Mouse (Mus musculus) MEL (cell line): ENCODE results near the gene Pomp. TPM values are rescaled to one million over a fixed set of nuclear protein-coding genes. Genes with fewer than 3 reads are reported as not detected.

Source experiments
- DNase-seq: peaks from one replicate; pipeline ENCODE4 v3.0.0; 2011; ENCODE audit warnings: low read depth, low spot score
- H3K27ac ChIP-seq: 2 replicates; pipeline ENCODE4 v1.5.1; 2012; ENCODE audit warnings: low read depth, mild to moderate bottlenecking, control low read depth, low read length, moderate library complexity; ENCODE audit not compliant: control insufficient read depth
- H3K27me3 ChIP-seq, 2 experiments: fragments of 150-350 bp in 1 of 2; sonication (generic) in 1 of 2; 2 replicates each; pipeline ENCODE4 v1.6.1; 2012; ENCODE audit warnings: low read length in 2 of 2, mild to moderate bottlenecking in 2 of 2, improper control_type of control experiment in 1 of 2, moderate library complexity in 1 of 2; ENCODE audit not compliant: insufficient read depth in 2 of 2, control insufficient read depth in 1 of 2
- H3K36me3 ChIP-seq, 2 experiments: 2 replicates each; pipeline ENCODE4 v1.6.1; 2012 to 2014; ENCODE audit warnings: low read length in 2 of 2, improper control_type of control experiment in 1 of 2, inconsistent platforms in 1 of 2, mild to moderate bottlenecking in 1 of 2; ENCODE audit not compliant: insufficient read depth in 2 of 2, control insufficient read depth in 1 of 2
- H3K4me1 ChIP-seq, 2 experiments: fragments of 150-350 bp in 1 of 2; sonication (generic) in 1 of 2; 2 replicates each; pipeline ENCODE4 v1.6.1; 2012; ENCODE audit warnings: low read length in 2 of 2, improper control_type of control experiment in 1 of 2, mild to moderate bottlenecking in 1 of 2; ENCODE audit not compliant: insufficient read depth in 2 of 2, control insufficient read depth in 1 of 2
- H3K4me3 ChIP-seq, 2 experiments: fragments of 150-350 bp in 1 of 2; sonication (generic) in 1 of 2; 2 replicates each; pipeline ENCODE4 v1.5.1; 2012; ENCODE audit warnings: low read depth in 2 of 2, low read length in 2 of 2, mild to moderate bottlenecking in 2 of 2, moderate library complexity in 2 of 2, control low read depth in 1 of 2, improper control_type of control experiment in 1 of 2; ENCODE audit not compliant: control insufficient read depth in 1 of 2, insufficient read depth in 1 of 2
- H3K79me2 ChIP-seq: 2 replicates; pipeline ENCODE4 v1.6.1; 2012; ENCODE audit warnings: mild to moderate bottlenecking, low read length, moderate library complexity; ENCODE audit not compliant: control insufficient read depth, poor library complexity, insufficient read depth
- H3K9ac ChIP-seq: 2 replicates; pipeline ENCODE4 v1.6.1; 2012; ENCODE audit warnings: low read depth, mild to moderate bottlenecking, control low read depth, low read length, moderate library complexity; ENCODE audit not compliant: control insufficient read depth, poor library complexity, severe bottlenecking
- H3K9me3 ChIP-seq: fragments of 150-350 bp; sonication (generic); replicated peaks from 2 replicates; pipeline ENCODE4 v1.6.1; 2012; ENCODE audit warnings: mild to moderate bottlenecking, low read length, improper control_type of control experiment, moderate library complexity; ENCODE audit not compliant: insufficient read depth
- BHLHE40 ChIP-seq: IDR thresholded peaks from 2 replicates; pipeline ENCODE4 v1.6.1; 2012; ENCODE audit warnings: low read depth, mild to moderate bottlenecking, inconsistent platforms, low read length, improper control_type of control experiment, borderline replicate concordance
- CHD1 ChIP-seq: IDR thresholded peaks from 2 replicates; pipeline ENCODE4 v1.6.1; 2012; ENCODE audit warnings: low read depth, mild to moderate bottlenecking, inconsistent platforms, low read length, improper control_type of control experiment
- CHD2 ChIP-seq: IDR thresholded peaks from 2 replicates; pipeline ENCODE4 v1.6.1; 2011; ENCODE audit warnings: low read length, improper control_type of control experiment
- CTCF ChIP-seq, 3 experiments: IDR thresholded peaks in 2 of 3; conservative IDR thresholded peaks in 1 of 3; 2 replicates each; pipeline ENCODE4 v1.5.1; 2011 to 2012; ENCODE audit warnings: low read length in 3 of 3, low read depth in 2 of 3, mild to moderate bottlenecking in 2 of 3, improper control_type of control experiment in 1 of 3, inconsistent platforms in 1 of 3, mixed read lengths in 1 of 3, moderate library complexity in 1 of 3; ENCODE audit not compliant: control insufficient read depth in 1 of 3, insufficient read depth in 1 of 3, poor library complexity in 1 of 3, severe bottlenecking in 1 of 3
- E2F4 ChIP-seq: IDR thresholded peaks from 2 replicates; pipeline ENCODE4 v1.6.1; 2011; ENCODE audit warnings: low read depth, low read length, improper control_type of control experiment, borderline replicate concordance
- ELF1 ChIP-seq: IDR thresholded peaks from 2 replicates; pipeline ENCODE4 v1.6.1; 2014; ENCODE audit warnings: low read depth, mild to moderate bottlenecking, inconsistent platforms, low read length, improper control_type of control experiment, moderate library complexity
- EP300 ChIP-seq, 2 experiments: IDR thresholded peaks; 2 replicates each; pipeline ENCODE4 v1.6.1; 2011; ENCODE audit warnings: improper control_type of control experiment in 2 of 2, low read length in 2 of 2, low read depth in 1 of 2, mild to moderate bottlenecking in 1 of 2
- ETS1 ChIP-seq: IDR thresholded peaks from 2 replicates; pipeline ENCODE4 v1.6.1; 2012; ENCODE audit warnings: low read depth, mild to moderate bottlenecking, inconsistent platforms, low read length, improper control_type of control experiment, moderate library complexity
- GABPA ChIP-seq: IDR thresholded peaks from 2 replicates; pipeline ENCODE4 v1.6.1; 2012; ENCODE audit warnings: low read depth, mild to moderate bottlenecking, inconsistent platforms, low read length, improper control_type of control experiment, moderate library complexity
- GATA1 ChIP-seq: IDR thresholded peaks from 2 replicates; pipeline ENCODE4 v1.6.1; 2011; ENCODE audit warnings: low read depth, low read length, improper control_type of control experiment
- HCFC1 ChIP-seq: IDR thresholded peaks from 2 replicates; pipeline ENCODE4 v1.6.1; 2012; ENCODE audit warnings: low read depth, mild to moderate bottlenecking, inconsistent platforms, low read length, improper control_type of control experiment, moderate library complexity
- JUND ChIP-seq: IDR thresholded peaks from 2 replicates; pipeline ENCODE4 v1.6.1; 2011; ENCODE audit warnings: low read depth, mild to moderate bottlenecking, improper control_type of control experiment, low read length
- MAFK ChIP-seq: IDR thresholded peaks from 2 replicates; pipeline ENCODE4 v1.6.1; 2011; ENCODE audit warnings: low read depth, mild to moderate bottlenecking, low read length, improper control_type of control experiment, borderline replicate concordance
- MAX ChIP-seq: IDR thresholded peaks from 2 replicates; pipeline ENCODE4 v1.6.1; 2011; ENCODE audit warnings: low read length, improper control_type of control experiment
- MAZ ChIP-seq: IDR thresholded peaks from 2 replicates; pipeline ENCODE4 v1.6.1; 2012; ENCODE audit warnings: low read depth, mild to moderate bottlenecking, inconsistent platforms, low read length, improper control_type of control experiment
- MEF2A ChIP-seq: IDR thresholded peaks from 2 replicates; pipeline ENCODE4 v1.6.1; 2014; ENCODE audit warnings: low read depth, mild to moderate bottlenecking, inconsistent platforms, low read length, improper control_type of control experiment; ENCODE audit not compliant: poor library complexity, insufficient replicate concordance, severe bottlenecking; ENCODE audit errors: extremely low read depth
- MXI1 ChIP-seq: IDR thresholded peaks from 2 replicates; pipeline ENCODE4 v1.6.1; 2011; ENCODE audit warnings: mild to moderate bottlenecking, low read depth, low read length, improper control_type of control experiment
- MYB ChIP-seq: IDR thresholded peaks from 2 replicates; pipeline ENCODE4 v1.6.1; 2011; ENCODE audit warnings: mild to moderate bottlenecking, low read depth, low read length, improper control_type of control experiment
- MYC ChIP-seq: IDR thresholded peaks from 2 replicates; pipeline ENCODE4 v1.6.1; 2011; ENCODE audit warnings: low read depth, mild to moderate bottlenecking, low read length, improper control_type of control experiment, moderate library complexity
- NELFE ChIP-seq: IDR thresholded peaks from 2 replicates; pipeline ENCODE4 v1.6.1; 2011; ENCODE audit warnings: low read depth, low read length, improper control_type of control experiment
- NRF1 ChIP-seq: IDR thresholded peaks from 2 replicates; pipeline ENCODE4 v1.6.1; 2014; ENCODE audit warnings: low read depth, mild to moderate bottlenecking, inconsistent platforms, low read length, improper control_type of control experiment, moderate library complexity; ENCODE audit not compliant: poor library complexity, insufficient read depth, severe bottlenecking
- POLR2A ChIP-seq, 2 experiments: IDR thresholded peaks; 2 replicates each; pipeline ENCODE4 v1.6.1; 2011 to 2012; ENCODE audit warnings: low read length in 2 of 2, mild to moderate bottlenecking in 2 of 2, control low read depth in 1 of 2, improper control_type of control experiment in 1 of 2, low read depth in 1 of 2, moderate library complexity in 1 of 2; ENCODE audit not compliant: control insufficient read depth in 1 of 2, insufficient read depth in 1 of 2, poor library complexity in 1 of 2
- POLR2AphosphoS2 ChIP-seq: IDR thresholded peaks from 2 replicates; pipeline ENCODE4 v1.6.1; 2011; ENCODE audit warnings: low read length, improper control_type of control experiment
- POLR2AphosphoS5 ChIP-seq: IDR thresholded peaks from 2 replicates; pipeline ENCODE4 v1.6.1; 2012; ENCODE audit warnings: low read depth, borderline replicate concordance, mild to moderate bottlenecking, inconsistent platforms, low read length, moderate library complexity, mixed read lengths
- RAD21 ChIP-seq: IDR thresholded peaks from 2 replicates; pipeline ENCODE4 v1.6.1; 2011; ENCODE audit warnings: mild to moderate bottlenecking, low read depth, low read length, improper control_type of control experiment
- RCOR1 ChIP-seq: IDR thresholded peaks from 2 replicates; pipeline ENCODE4 v1.6.1; 2012; ENCODE audit warnings: low read depth, mild to moderate bottlenecking, inconsistent platforms, low read length, improper control_type of control experiment
- SIN3A ChIP-seq: IDR thresholded peaks from 2 replicates; pipeline ENCODE4 v1.6.1; 2012; ENCODE audit warnings: low read length, improper control_type of control experiment, inconsistent platforms
- SMC3 ChIP-seq: IDR thresholded peaks from 2 replicates; pipeline ENCODE4 v1.6.1; 2011; ENCODE audit warnings: low read depth, low read length, improper control_type of control experiment
- TAL1 ChIP-seq: IDR thresholded peaks from 2 replicates; pipeline ENCODE4 v1.6.1; 2012; ENCODE audit warnings: mild to moderate bottlenecking, inconsistent platforms, low read length, moderate library complexity, mixed read lengths
- TBP ChIP-seq: IDR thresholded peaks from 2 replicates; pipeline ENCODE4 v1.8.0; 2011; ENCODE audit warnings: low read depth, low read length, improper control_type of control experiment
- TCF12 ChIP-seq: IDR thresholded peaks from 2 replicates; pipeline ENCODE4 v1.6.1; 2014; ENCODE audit warnings: low read depth, mild to moderate bottlenecking, inconsistent platforms, low read length, improper control_type of control experiment, moderate library complexity
- UBTF ChIP-seq: IDR thresholded peaks from 2 replicates; pipeline ENCODE4 v1.6.1; 2012; ENCODE audit warnings: low read depth, mild to moderate bottlenecking, inconsistent platforms, low read length, improper control_type of control experiment, moderate library complexity, borderline replicate concordance; ENCODE audit not compliant: insufficient read depth
- USF1 ChIP-seq: IDR thresholded peaks from 2 replicates; pipeline ENCODE4 v1.6.1; 2014; ENCODE audit warnings: low read depth, mild to moderate bottlenecking, inconsistent platforms, low read length, improper control_type of control experiment, moderate library complexity
- USF2 ChIP-seq, 2 experiments: IDR thresholded peaks; 2 replicates each; pipeline ENCODE4 v1.6.1; 2011 to 2012; ENCODE audit warnings: improper control_type of control experiment in 2 of 2, low read length in 2 of 2, borderline replicate concordance in 1 of 2, inconsistent platforms in 1 of 2, low read depth in 1 of 2, mild to moderate bottlenecking in 1 of 2; ENCODE audit not compliant: insufficient read depth in 1 of 2
- ZC3H11A ChIP-seq: IDR thresholded peaks from 2 replicates; pipeline ENCODE4 v1.6.1; 2012; ENCODE audit warnings: low read depth, mild to moderate bottlenecking, inconsistent platforms, low read length, improper control_type of control experiment
- ZKSCAN1 ChIP-seq: IDR thresholded peaks from 2 replicates; pipeline ENCODE4 v1.6.1; 2012; ENCODE audit warnings: low read depth, mild to moderate bottlenecking, inconsistent platforms, low read length, improper control_type of control experiment, moderate library complexity
- ZMIZ1 ChIP-seq: IDR thresholded peaks from 2 replicates; pipeline ENCODE4 v1.6.1; 2012; ENCODE audit warnings: low read depth, mild to moderate bottlenecking, inconsistent platforms, low read length, improper control_type of control experiment, moderate library complexity
- ZNF384 ChIP-seq: IDR thresholded peaks from 2 replicates; pipeline ENCODE4 v1.6.1; 2012; ENCODE audit warnings: low read depth, mild to moderate bottlenecking, inconsistent platforms, low read length, improper control_type of control experiment
- polyA plus RNA-seq, 2 experiments: library from polyadenylated mRNA; stranded (reverse) in 1 of 2; unstranded in 1 of 2; fragments of >175 nt in 1 of 2; fragments of >200 nt in 1 of 2; gene quantifications; 2 replicates each; pipeline versions ENCODE4 v1.2.1 to v1.2.4; 2012; ENCODE audit warnings: low replicate concordance in 2 of 2, low read depth in 1 of 2; ENCODE audit not compliant: insufficient read length in 2 of 2, insufficient read depth in 1 of 2, missing spikeins in 1 of 2
- total RNA-seq: library from RNA; depleted of rRNA; stranded (reverse); fragments of 300-350 nt; gene quantifications from 2 replicates; pipeline ENCODE4 v1.2.3, GENCODE M21; 2012

The Pomp gene
- total and polyA plus RNA-seq, 3 experiments: 348 to 500 TPM; not detected in 1

DNA sequence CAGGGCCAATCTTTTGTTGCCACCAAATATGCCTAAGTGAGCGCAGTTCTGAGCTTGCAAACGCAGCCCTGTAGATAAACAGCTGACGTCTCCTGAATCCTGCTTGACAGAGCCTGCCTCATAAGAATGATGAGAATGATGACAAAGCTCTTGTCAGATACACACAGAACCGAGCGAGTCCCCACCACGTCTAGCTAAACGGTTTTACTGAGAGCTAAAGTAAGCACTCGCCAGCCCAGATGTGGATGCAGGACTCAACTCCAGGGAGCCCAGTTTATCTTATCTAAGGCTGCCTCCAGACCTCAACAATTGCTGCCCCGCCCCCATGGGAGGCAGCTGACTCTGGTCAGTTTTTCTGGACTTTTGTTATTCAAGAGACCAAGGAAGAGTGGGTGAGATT is 32.9 kb downstream of the Pomp start:
- H3K27me3 ChIP-seq: no peaks in the 10 kb centered on the region
- H3K27ac ChIP-seq: peak overlapping the region; percentile 10; the same call in 1 of the 2 replicates
- no peaks in the 10 kb centered on the region for H3K9me3 ChIP-seq
- H3K9ac ChIP-seq: no peak overlapping the region
- H3K79me2 ChIP-seq: no peaks in the 10 kb centered on the region
- H3K36me3 ChIP-seq: peaks cover 0 to 22% of the 10 kb centered on the region in 2 experiments; a peak in 2 of 4 replicates
- peak overlapping the region; percentile 74 to 87 for H3K4me3 ChIP-seq
- peaks cover 10 to 32% of the 10 kb centered on the region in 2 experiments for H3K4me1 ChIP-seq
- peak; percentile 84 for DNase-seq
- TF ChIP-seq MXI1: peak; percentile 44; the same call in 1 of the 2 replicates
- no peak for TF ChIP-seq POLR2AphosphoS2
- TF ChIP-seq HCFC1: peak; percentile 22; the same call in 1 of the 2 replicates
- TF ChIP-seq NELFE: no peak
- no peak for TF ChIP-seq RCOR1
- TF ChIP-seq CHD2: no peak
- TF ChIP-seq USF2 (IDR thresholded peaks at IDR 0.05; ENCODE audit: borderline replicate concordance in 1 of 2, insufficient read depth in 1 of 2, low read depth in 1 of 2, low read length in 2 of 2): no peak
- 0 out of 2 replicates have a peak, but pooled peaks have one; percentile 50 for TF ChIP-seq UBTF
- no peak for TF ChIP-seq ZKSCAN1
- TF ChIP-seq POLR2A (IDR thresholded peaks at IDR 0.05; ENCODE audit: control insufficient read depth in 1 of 2, insufficient read depth in 1 of 2, low read depth in 1 of 2, low read length in 2 of 2, poor library complexity in 1 of 2): no peak
- TF ChIP-seq TCF12: peak; percentile 68
- no peak for TF ChIP-seq JUND
- no peak for TF ChIP-seq ZC3H11A
- no peak for TF ChIP-seq POLR2AphosphoS5
- TF ChIP-seq RAD21: no peak
- no peak for TF ChIP-seq GABPA
- no peak for TF ChIP-seq MYC
- TF ChIP-seq ZNF384: no peak
- no peak for TF ChIP-seq MEF2A
- TF ChIP-seq MYB: 0 out of 2 replicates have a peak, but pooled peaks have one; percentile 17
- TF ChIP-seq GATA1: peak; percentile 79
- TF ChIP-seq MAX: peak; percentile 38; the same call in 1 of the 2 replicates
- TF ChIP-seq BHLHE40: no peak
- no peak for TF ChIP-seq USF1
- TF ChIP-seq TBP: peak; percentile 46; the same call in 1 of the 2 replicates
- peak; percentile 63 for TF ChIP-seq SIN3A
- TF ChIP-seq NRF1: no peak
- TF ChIP-seq SMC3: no peak
- TF ChIP-seq CTCF (IDR thresholded peaks at IDR 0.05 in 2 of 3, conservative IDR thresholded peaks at IDR 0.05 in 1 of 3; ENCODE audit: control insufficient read depth in 1 of 3, insufficient read depth in 1 of 3, low read depth in 2 of 3, low read length in 3 of 3, poor library complexity in 1 of 3, severe bottlenecking in 1 of 3): no peak
- peak; percentile 33 to 65; a peak in 3 of 4 replicates for TF ChIP-seq EP300 (IDR thresholded peaks at IDR 0.05; ENCODE audit: low read depth in 1 of 2, low read length in 2 of 2)
- peak; percentile 48 for TF ChIP-seq TAL1
- TF ChIP-seq MAFK: no peak
- TF ChIP-seq E2F4: no peak
- no peak for TF ChIP-seq ZMIZ1
- no peak for TF ChIP-seq CHD1
- TF ChIP-seq ELF1: no peak
- peak; percentile 89 for TF ChIP-seq ETS1
- TF ChIP-seq MAZ: no peak
